Mouse (Mus musculus) activated CD4-positive, CD25-positive, alpha-beta regulatory T cell, adult 4 months (primary cell): Measurements from ENCODE around the gene Rd3. TPM values are rescaled to one million over a fixed set of nuclear protein-coding genes. Genes with fewer than 3 reads are reported as not detected.

Experiments used
- polyA plus RNA-seq, 2 experiments: library from polyadenylated mRNA; unstranded; fragments of 100-300 nt; shearing (Covaris generic); gene quantifications; one replicate each; pipeline ENCODE4 v1.2.1; 2017

Rd3 gene
- polyA plus RNA-seq, 2 experiments from 2014 or later, result 0.37 to 0.63 TPM

Other genes starting within 250 kb of the Rd3 start
- 1 to 10 TPM; 4.4 to 5.0 TPM for gene Nek2, start 155.9 kb upstream of the Rd3 start, polyA plus RNA-seq
- gene Slc30a1, start 70.6 kb upstream of the Rd3 start, polyA plus RNA-seq, result 1 to 10 TPM; 1.2 to 1.4 TPM
- 10 to 100 TPM; 54.1 to 58.9 TPM for gene Traf5, start 115.2 kb downstream of the Rd3 start, polyA plus RNA-seq
- gene Rcor3, start 160.7 kb downstream of the Rd3 start, polyA plus RNA-seq, result 10 to 100 TPM; 16.0 to 17.8 TPM
- under 1 TPM in 1 of 2 experiments, not detected in 1; 0.19 TPM for gene Kcnh1, start 213.4 kb downstream of the Rd3 start, polyA plus RNA-seq